In genomic region chr2:11320241-11320640, GRCm38 (mm10) we compare ENCODE assay signal across 8 mouse cellular contexts.
DNase-seq lines count a peak whose midpoint lies in the region; ATAC-seq and TF ChIP-seq lines count a peak whose summit lies in the region.

No protein-coding gene starts in this region.

- H3K27ac ChIP-seq in heart, adult 2 months = no peak overlapping the region
- H3K27ac ChIP-seq in thymus, adult 2 months (ENCODE audit: control insufficient read depth, insufficient read depth, low read length) = no peak overlapping the region
- no peak overlapping the region for H3K27ac ChIP-seq in embryonic facial prominence, embryonic 10.5 days (replicated peaks)
- no peak overlapping the region for H3K27ac ChIP-seq in liver, embryonic 14.5 days

- H3K9me3 ChIP-seq in embryonic facial prominence, embryonic 10.5 days = no peaks in the 10 kb centered on the region
- H3K9me3 ChIP-seq in liver, embryonic 14.5 days (ENCODE audit: control insufficient read depth, low read length) = no peaks in the 10 kb centered on the region

- H3K4me3 ChIP-seq in heart, adult 2 months = no peak overlapping the region
- H3K4me3 ChIP-seq in thymus, adult 2 months (ENCODE audit: control insufficient read depth, insufficient read depth, low read length) = no peak overlapping the region
- H3K4me3 ChIP-seq in embryonic facial prominence, embryonic 10.5 days = no peak overlapping the region
- no peak overlapping the region for H3K4me3 ChIP-seq in liver, embryonic 14.5 days (ENCODE audit: insufficient read depth in 1 of 2, low read depth in 2 of 2, low read length in 2 of 2)

- no peak overlapping the region for H3K9ac ChIP-seq in heart, adult 2 months (ENCODE audit: low read depth, low read length)
- no peak overlapping the region for H3K9ac ChIP-seq in liver, embryonic 14.5 days (replicated peaks)

- ATAC-seq in liver, embryonic 14.5 days (ENCODE audit: insufficient read depth) = no peak

- no peak for TF ChIP-seq EP300 in heart, adult 2 months (IDR thresholded peaks at IDR 0.05; ENCODE audit: insufficient read depth, low read depth, low read length)
- no peak for TF ChIP-seq EP300 in liver, embryonic 14.5 days (IDR thresholded peaks at IDR 0.05; ENCODE audit: low read depth)

- H3K36me3 ChIP-seq in heart, adult 2 months (ENCODE audit: control insufficient read depth, insufficient read depth, low read length) = no peaks in the 10 kb centered on the region
- H3K36me3 ChIP-seq in thymus, adult 2 months (ENCODE audit: control insufficient read depth, insufficient read depth, low read length) = no peaks in the 10 kb centered on the region
- H3K36me3 ChIP-seq in embryonic facial prominence, embryonic 10.5 days (replicated peaks) = no peaks in the 10 kb centered on the region
- no peaks in the 10 kb centered on the region for H3K36me3 ChIP-seq in liver, embryonic 14.5 days (replicated peaks; ENCODE audit: control insufficient read depth, insufficient read depth, low read depth)

- DNase-seq in heart, adult 2 months = no peak
- no peak for DNase-seq in heart, postnatal 25 days (ENCODE audit: low spot score)
- peak; percentile 42 for DNase-seq in thymus, adult 2 months
- no peak for DNase-seq in thymus, adult 18-20 months
- peak; percentile 31 for DNase-seq in embryonic facial prominence, embryonic 10.5 days (ENCODE audit: low spot score)
- DNase-seq in liver, embryonic 14.5 days (ENCODE audit: low read depth in 3 of 3, low spot score in 3 of 3) = no peak
- peak; percentile 58 for DNase-seq in telencephalon, adult 2 months (ENCODE audit: low read depth, low spot score)
- DNase-seq in cerebellum, adult 11-12 months = no peak

- WGBS in heart, adult 2 months = 36% methylated on average over 10 of the region's 10 CpGs
- WGBS in thymus, adult 2 months = 33% methylated on average over 10 of the region's 10 CpGs
- WGBS in embryonic facial prominence, embryonic 10.5 days = 39% methylated on average over 10 of the region's 10 CpGs
- 26% methylated on average over 10 of the region's 10 CpGs for WGBS in liver, embryonic 14.5 days (ENCODE audit: insufficient replicate concordance)

- intact Hi-C loops in heart, adult 2 months (cut with DNase I) = loop anchor here (5.0 kb wide), 1 partner anchor 208 kb away; no protein-coding TSS in a partner anchor
- intact Hi-C loops in heart, postnatal 25 days (cut with DNase I) = no loop called here

- no peaks in the 10 kb centered on the region for H3K79me2 ChIP-seq in heart, adult 2 months (replicated peaks; ENCODE audit: control insufficient read depth, insufficient read depth, low read length)

- H3K4me1 ChIP-seq in heart, adult 2 months (ENCODE audit: control insufficient read depth, insufficient read depth, low read length) = no peaks in the 10 kb centered on the region
- no peaks in the 10 kb centered on the region for H3K4me1 ChIP-seq in thymus, adult 2 months (replicated peaks; ENCODE audit: control insufficient read depth, insufficient read depth, low read length)
- H3K4me1 ChIP-seq in embryonic facial prominence, embryonic 10.5 days = no peaks in the 10 kb centered on the region
- H3K4me1 ChIP-seq in liver, embryonic 14.5 days (replicated peaks; ENCODE audit: control insufficient read depth in 2 of 2, insufficient read depth in 2 of 2, low read length in 1 of 2) = no peaks in the 10 kb centered on the region

- H3K4me2 ChIP-seq in liver, embryonic 14.5 days (ENCODE audit: low read depth) = no peak overlapping the region

- TF ChIP-seq POLR2A in heart, adult 2 months (IDR thresholded peaks at IDR 0.05; ENCODE audit: insufficient read depth, low read depth, low read length) = no peak
- TF ChIP-seq POLR2A in thymus, adult 2 months (IDR thresholded peaks at IDR 0.05; ENCODE audit: control insufficient read depth, extremely low read depth, insufficient read depth, low read length, poor library complexity) = no peak

- H3K27me3 ChIP-seq in heart, adult 2 months (ENCODE audit: control insufficient read depth, insufficient read depth, low read length) = no peaks in the 10 kb centered on the region
- H3K27me3 ChIP-seq in thymus, adult 2 months (ENCODE audit: control insufficient read depth, insufficient read depth, low read length) = no peaks in the 10 kb centered on the region
- no peaks in the 10 kb centered on the region for H3K27me3 ChIP-seq in embryonic facial prominence, embryonic 10.5 days (replicated peaks; ENCODE audit: low read depth, poor library complexity, severe bottlenecking)
- H3K27me3 ChIP-seq in liver, embryonic 14.5 days (ENCODE audit: control insufficient read depth, insufficient read depth, low read length) = no peaks in the 10 kb centered on the region

- peak; percentile 64 for TF ChIP-seq CTCF in heart, adult 2 months (IDR thresholded peaks at IDR 0.05)
- TF ChIP-seq CTCF in thymus, adult 2 months (IDR thresholded peaks at IDR 0.05; ENCODE audit: borderline replicate concordance, control insufficient read depth, extremely low read depth, insufficient read depth, low read length, poor library complexity) = no peak
- peak; percentile 61 for TF ChIP-seq CTCF in liver, embryonic 14.5 days (IDR thresholded peaks at IDR 0.05; ENCODE audit: low read depth)

Comparison
In these comparisons a context has a peak if more than half of its experiments do, and no peak if none do; other contexts are left out.
1. DNase-seq: peak in thymus, adult 2 months (single experiment), embryonic facial prominence, embryonic 10.5 days (single experiment) and telencephalon, adult 2 months (single experiment); none in heart, adult 2 months (0 of 2), heart, postnatal 25 days (single experiment), thymus, adult 18-20 months (0 of 2), liver, embryonic 14.5 days (0 of 3) and cerebellum, adult 11-12 months (single experiment).